Mouse (Mus musculus) kidney, postnatal 0 days (tissue): ENCODE data around the gene Fem1a. TPM values are rescaled to one million over a fixed set of nuclear protein-coding genes. Genes with fewer than 3 reads are reported as not detected.
A peak's percentile ranks its signal among the peaks of the same experiment; 100 is the strongest.

ENCODE experiments used
- ATAC-seq: fragments of 200-750 bp; cut with Nextera tagmentation; replicated peaks from 2 replicates; pipeline ENCODE4 v1.8.0; 2017; ENCODE audit warnings: low read depth, moderate number of reproducible peaks, moderate TSS enrichment, moderate library complexity; ENCODE audit not compliant: low FRiP score
- DNase-seq: peaks from one replicate; pipeline ENCODE4 v3.0.0-alpha.2; 2016; ENCODE audit warnings: low spot score
- H3K27ac ChIP-seq: fragments of 300-500 bp; sonication (generic); 2 replicates; pipeline ENCODE4 v1.5.1; 2014; ENCODE audit warnings: mild to moderate bottlenecking
- H3K27me3 ChIP-seq: fragments of 300-500 bp; sonication (generic); 2 replicates; pipeline ENCODE4 v1.6.1; 2014; ENCODE audit warnings: low read length, mixed read lengths; ENCODE audit not compliant: insufficient read depth
- H3K36me3 ChIP-seq: fragments of 300-500 bp; sonication (generic); 2 replicates; pipeline ENCODE4 v1.6.1; 2014; ENCODE audit warnings: low read length, mixed read lengths; ENCODE audit not compliant: insufficient read depth
- H3K4me1 ChIP-seq: fragments of 300-500 bp; sonication (generic); replicated peaks from 2 replicates; pipeline ENCODE4 v1.6.1; 2014; ENCODE audit warnings: antibody characterized with exemption, low read length, mixed read lengths; ENCODE audit not compliant: insufficient read depth
- H3K4me2 ChIP-seq: fragments of 300-500 bp; sonication (generic); 2 replicates; pipeline ENCODE4 v1.6.1; 2014; ENCODE audit warnings: mild to moderate bottlenecking, low read length, moderate library complexity, mixed read lengths
- H3K4me3 ChIP-seq: fragments of 300-500 bp; sonication (generic); replicated peaks from 2 replicates; pipeline ENCODE4 v1.5.1; 2014; ENCODE audit warnings: low read depth, low read length
- H3K9ac ChIP-seq: fragments of 300-500 bp; sonication (generic); 2 replicates; pipeline ENCODE4 v1.6.1; 2014; ENCODE audit warnings: low read depth, low read length
- H3K9me3 ChIP-seq: fragments of 300-500 bp; sonication (generic); replicated peaks from 2 replicates; pipeline ENCODE4 v1.6.1; 2016; ENCODE audit warnings: low read length, inconsistent platforms, mixed read lengths
- CTCF ChIP-seq: IDR thresholded peaks from 2 replicates; pipeline ENCODE4 v1.5.1; 2016; ENCODE audit warnings: antibody characterized with exemption, low read depth, mild to moderate bottlenecking, moderate library complexity
- WGBS: fragments of 180-500 bp; shearing (Covaris S2); extraction: QIAGEN DNeasy Blood & Tissue Kit; methylation state at CpG from one replicate; pipeline ENCODE4 v1.1.7; 2014; 5-methylcytosine and 5-hydroxymethylcytosine counted together
- microRNA counts: library from miRNA; unstranded; fragments of <30 nt; microRNA quantifications from one replicate; lab custom pipeline; 2015
- microRNA-seq: library from miRNA; unstranded; fragments of <30 nt; microRNA quantifications from one replicate; pipeline ENCODE4, GENCODE M21; 2016
- polyA plus RNA-seq: library from polyadenylated mRNA; unstranded; fragments of >200 nt; fragmentation: Nextera tagmentation; extraction: Ambion mirVana; gene quantifications from 2 replicates; pipeline ENCODE4 v1.2.1, GENCODE M21; 2015

Gene Fem1a
- polyA plus RNA-seq, 1 experiment from 2014 or later, result 11.7 TPM

DNA sequence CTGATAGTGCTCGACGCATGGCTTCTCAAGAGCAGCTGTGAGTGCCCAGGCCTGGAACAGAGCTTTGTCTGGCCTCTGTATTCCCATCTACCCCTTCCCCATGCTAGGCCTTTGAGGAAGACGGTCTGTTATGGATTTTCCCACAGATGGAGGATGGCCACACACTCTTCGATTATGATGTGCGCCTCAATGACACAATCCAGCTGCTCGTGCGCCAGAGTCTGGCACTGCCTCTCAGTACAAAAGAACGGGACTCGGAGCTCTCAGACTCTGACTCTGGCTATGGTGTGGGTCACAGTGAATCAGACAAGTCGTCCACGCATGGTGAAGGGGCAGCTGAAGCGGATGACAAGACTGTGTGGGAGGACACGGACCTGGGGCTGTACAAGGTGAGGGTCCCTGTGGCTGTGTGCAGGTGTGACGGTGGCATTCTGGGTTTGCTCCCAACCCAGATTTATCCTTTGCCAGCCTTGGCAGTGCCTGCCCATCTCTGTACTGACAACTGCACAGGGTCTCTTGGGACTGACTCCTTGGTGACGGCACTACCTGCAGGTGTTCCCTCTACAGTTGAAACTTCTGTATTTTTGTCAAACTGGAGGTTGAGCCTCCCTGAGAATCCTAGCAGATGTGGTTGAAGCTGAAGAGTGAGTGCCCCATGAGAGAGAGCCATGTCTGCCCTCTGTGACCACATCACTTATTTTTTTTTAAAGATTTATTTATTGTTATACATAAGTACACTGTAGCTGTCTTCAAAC, 52.8 kb downstream of the Fem1a start:
- WGBS, result 83% methylated on average over 15 of the region's 15 CpGs
- TF ChIP-seq CTCF, result no peak
- Histone ChIP-seq H3K36me3 (peaks cover 30% of the 10 kb centered on the region), H3K4me2 (no peak overlapping the region), H3K27ac (no peak overlapping the region), H3K27me3 (no peaks in the 10 kb centered on the region), H3K4me3 (no peak overlapping the region), H3K9me3 (no peaks in the 10 kb centered on the region), H3K4me1 (peaks cover 6% of the 10 kb centered on the region; the same call in 1 of the 2 replicates), H3K9ac (no peak overlapping the region)
- DNase-seq (no peak), ATAC-seq (no peak)

MicroRNAs encoded within 50 kb of the gene (microRNA counts, 519-probe panel; counts per million panel counts)
- 330 counts per million, percentile 68 among the panel's probes with 10 or more counts for microRNA mmu-miR-7b (lab: Ali Mortazavi, UCI)

Small RNA genes within 50 kb of the gene (microRNA-seq; reads per million reads assigned to microRNA genes)
- gene Mir7b, result 2.6 reads per million, percentile 5 among the genes with 10 or more reads in this experiment

Other genes with a start within 250 kb of the Fem1a start
- gene Sh3gl1, start 220.2 kb upstream of the Fem1a start, polyA plus RNA-seq, result 115 and 129 TPM in 2 replicates
- gene Chaf1a, start 216.4 kb upstream of the Fem1a start, polyA plus RNA-seq, result 11.1 and 11.2 TPM in 2 replicates
- gene Ubxn6, start 181.8 kb upstream of the Fem1a start, polyA plus RNA-seq, result 54.4 and 56.0 TPM in 2 replicates
- gene Hdgfl2, start 177.2 kb upstream of the Fem1a start, polyA plus RNA-seq, result 77.5 and 85.0 TPM in 2 replicates
- 0.08 and 0.09 TPM in 2 replicates for gene Plin4, start 147.0 kb upstream of the Fem1a start, polyA plus RNA-seq
- gene Plin5, start 139.2 kb upstream of the Fem1a start, polyA plus RNA-seq, result 1.2 and 1.3 TPM in 2 replicates
- 1.7 and 1.9 TPM in 2 replicates for gene Lrg1, start 134.8 kb upstream of the Fem1a start, polyA plus RNA-seq
- gene Sema6b, start 116.5 kb upstream of the Fem1a start, polyA plus RNA-seq, result 0.87 and 1.2 TPM in 2 replicates
- 7.4 and 7.8 TPM in 2 replicates for gene Tnfaip8l1, start 94.3 kb upstream of the Fem1a start, polyA plus RNA-seq
- gene Mydgf, start 72.9 kb upstream of the Fem1a start, polyA plus RNA-seq, result 83.0 and 85.0 TPM in 2 replicates
- 22.1 and 25.2 TPM in 2 replicates for gene Dpp9, start 37.9 kb upstream of the Fem1a start, polyA plus RNA-seq
- gene Ticam1, start 20.0 kb downstream of the Fem1a start, polyA plus RNA-seq, result 6.9 and 7.7 TPM in 2 replicates
- 69.6 and 75.2 TPM in 2 replicates for gene Plin3, start 36.1 kb downstream of the Fem1a start, polyA plus RNA-seq
- not detected in 2 replicates for gene Arrdc5, start 43.5 kb downstream of the Fem1a start, polyA plus RNA-seq
- 54.3 and 67.3 TPM in 2 replicates for gene Uhrf1, start 46.5 kb downstream of the Fem1a start, polyA plus RNA-seq
- gene Kdm4b, start 69.3 kb downstream of the Fem1a start, polyA plus RNA-seq, result 22.4 and 23.1 TPM in 2 replicates
- 44.7 and 45.3 TPM in 2 replicates for gene Ptprs, start 219.7 kb downstream of the Fem1a start, polyA plus RNA-seq